Mouse (Mus musculus) ES-Bruce4 (cell line): Measurements from ENCODE around the gene Mt2.

ENCODE experiments used
- CTCF ChIP-seq: IDR thresholded peaks from one replicate; pipeline ENCODE4 v1.8.1; 2011; ENCODE audit warnings: low read depth, low read length
- EP300 ChIP-seq: IDR thresholded peaks from 2 replicates; pipeline ENCODE4 v1.6.1; 2011; ENCODE audit warnings: low read depth, low read length; ENCODE audit not compliant: insufficient read depth
- POLR2A ChIP-seq: IDR thresholded peaks from one replicate; pipeline ENCODE4 v1.8.1; 2011; ENCODE audit warnings: low read length; ENCODE audit not compliant: insufficient read depth

GRCm38 (mm10) chr8:94210225-94210624 is 37.8 kb downstream of the Mt2 start:
- TF ChIP-seq CTCF (no peak), POLR2A (no peak), EP300 (no peak)
